Mouse (Mus musculus) B cell, adult 2 months (primary cell): ENCODE results near the gene Rab11fip4.

Experiments
- DNase-seq, 2 experiments: peaks; one replicate each; pipeline ENCODE4 v3.0.0; 2022

Gene Rab11fip4

GRCm38 (mm10) chr11:79614880-79615279 lies 23.9 kb downstream of the Rab11fip4 start:
- DNase-seq = no peak

- no peak for DNase-seq
These were observed 24.9 kb downstream of the Rab11fip4 start for GRCm38 (mm10) chr11:79615871-79616270.

GRCm38 (mm10) chr11:79617991-79618390 lies 27.0 kb downstream of the Rab11fip4 start:
- no peak for DNase-seq

- DNase-seq = peak; percentile 53 to 60
These were observed 32.0 kb downstream of the Rab11fip4 start for GRCm38 (mm10) chr11:79623029-79623428.

DNA sequence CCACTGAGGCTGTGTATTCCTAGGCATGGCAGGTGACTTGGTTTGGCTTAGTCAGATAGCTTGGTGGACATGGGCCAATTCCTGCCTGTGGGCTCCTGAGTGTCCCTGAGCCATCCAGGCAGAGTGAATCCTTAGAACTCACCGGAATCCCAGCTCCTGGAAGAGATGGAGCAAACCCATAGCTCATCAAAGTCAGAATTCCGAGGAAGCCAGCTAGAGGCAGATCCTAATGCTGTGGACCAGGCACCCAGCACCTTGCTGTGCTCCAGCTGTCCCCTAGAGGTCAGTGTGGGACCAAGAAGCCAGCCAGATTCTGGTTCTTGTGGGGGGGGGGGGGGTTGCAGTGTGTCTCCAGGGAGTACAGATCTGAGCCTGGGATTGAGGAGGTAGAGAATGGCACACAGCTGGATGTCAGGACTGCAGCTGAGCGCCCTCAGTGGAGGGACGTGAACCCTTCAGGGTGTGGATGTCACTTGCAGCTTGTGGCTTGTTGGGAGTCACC lies 33.8 kb downstream of the Rab11fip4 start:
- peak; percentile 69 to 75 for DNase-seq

GRCm38 (mm10) chr11:79628716-79629115 lies 37.7 kb downstream of the Rab11fip4 start:
- DNase-seq = no peak

DNA sequence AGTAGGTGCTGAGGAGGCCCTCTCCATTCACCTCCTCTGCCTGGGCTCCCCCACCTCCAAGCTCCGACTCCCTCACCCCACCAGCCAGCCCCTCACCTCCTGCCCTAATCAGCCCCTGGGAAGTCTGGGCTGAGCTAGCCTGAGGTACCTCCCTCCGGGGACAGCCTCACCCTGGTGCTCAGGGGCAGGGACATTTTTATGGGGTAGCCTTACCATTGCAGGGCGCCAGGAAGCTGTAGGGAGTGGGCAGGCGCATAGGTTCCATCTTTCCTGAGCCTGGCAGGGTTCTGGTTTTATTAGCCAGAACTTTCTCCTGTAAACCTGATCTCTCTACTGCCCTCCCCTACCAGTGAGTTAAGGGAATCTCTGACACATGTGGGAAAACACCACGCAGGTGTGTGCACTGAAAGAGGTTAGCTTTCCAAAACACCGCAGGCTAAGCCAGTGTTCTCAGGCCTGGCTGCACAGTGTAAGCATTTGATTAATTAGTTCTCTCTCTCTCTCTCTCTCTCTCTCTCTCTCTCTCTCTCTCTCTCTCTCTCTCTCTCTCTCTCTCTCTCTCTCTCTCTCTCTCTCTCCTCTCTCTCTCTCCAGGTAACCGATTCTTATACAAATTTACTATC lies 38.9 kb downstream of the Rab11fip4 start:
- DNase-seq = no peak

DNA sequence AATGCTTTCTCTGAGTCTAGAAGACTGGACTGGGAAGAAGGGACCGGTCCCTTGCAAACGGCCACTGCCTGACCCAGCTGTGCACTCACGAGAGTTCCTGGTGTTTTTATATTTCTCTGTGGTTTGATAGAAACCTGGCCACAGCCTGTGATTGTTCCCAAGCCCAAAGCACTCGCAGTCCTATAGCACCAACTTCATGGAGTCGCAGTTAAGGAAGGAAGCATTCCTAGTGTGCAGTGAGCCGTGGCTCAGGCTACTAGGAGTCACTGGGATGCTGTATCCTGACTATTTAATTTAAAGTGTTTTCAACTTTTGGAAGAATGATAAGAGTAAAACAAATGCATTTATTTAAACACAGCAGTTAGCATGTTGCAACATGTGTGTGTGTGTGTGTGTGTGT lies 39.5 kb downstream of the Rab11fip4 start:
- no peak for DNase-seq

DNA sequence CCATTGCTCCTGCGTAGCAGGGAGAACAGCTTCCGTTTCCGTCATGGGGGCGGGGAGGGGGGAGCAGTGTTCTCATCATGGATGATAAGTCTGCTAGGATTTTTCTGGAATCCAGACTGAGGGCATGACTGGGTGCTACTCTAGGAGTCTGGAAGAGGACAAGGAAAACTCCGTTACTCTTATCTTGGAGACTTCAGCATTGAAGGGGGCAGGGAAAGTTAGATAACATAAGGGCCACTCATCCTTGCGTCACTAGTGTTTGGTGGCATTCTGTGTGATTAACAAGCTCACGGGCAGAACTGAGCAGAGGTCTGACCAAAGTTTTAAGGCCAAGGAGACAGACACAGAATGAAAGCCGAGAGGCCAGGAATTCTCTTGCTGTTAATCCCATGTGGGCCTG lies 42.4 kb downstream of the Rab11fip4 start:
- DNase-seq = no peak

- DNase-seq = no peak
These were observed 44.8 kb downstream of the Rab11fip4 start for GRCm38 (mm10) chr11:79635661-79636449.

DNA sequence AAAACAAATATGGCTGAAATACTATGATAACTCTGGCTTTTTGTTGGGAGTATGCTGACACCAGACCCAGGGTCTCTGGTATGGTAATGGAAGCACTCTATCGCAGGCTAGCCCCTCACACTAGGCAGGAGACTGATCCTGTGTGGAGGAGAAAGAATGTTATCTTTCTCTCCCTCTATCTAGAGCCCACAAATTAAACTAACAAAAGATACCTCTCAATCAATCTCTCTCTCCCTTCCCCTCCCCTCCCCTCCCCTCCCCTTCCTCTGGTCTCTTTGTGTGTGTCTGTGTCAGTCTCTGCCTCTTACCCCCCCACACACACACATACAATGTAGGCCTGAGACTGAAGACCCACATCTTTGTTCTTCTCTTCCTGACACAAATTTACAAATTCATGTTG lies 45.5 kb downstream of the Rab11fip4 start:
- no peak for DNase-seq

DNA sequence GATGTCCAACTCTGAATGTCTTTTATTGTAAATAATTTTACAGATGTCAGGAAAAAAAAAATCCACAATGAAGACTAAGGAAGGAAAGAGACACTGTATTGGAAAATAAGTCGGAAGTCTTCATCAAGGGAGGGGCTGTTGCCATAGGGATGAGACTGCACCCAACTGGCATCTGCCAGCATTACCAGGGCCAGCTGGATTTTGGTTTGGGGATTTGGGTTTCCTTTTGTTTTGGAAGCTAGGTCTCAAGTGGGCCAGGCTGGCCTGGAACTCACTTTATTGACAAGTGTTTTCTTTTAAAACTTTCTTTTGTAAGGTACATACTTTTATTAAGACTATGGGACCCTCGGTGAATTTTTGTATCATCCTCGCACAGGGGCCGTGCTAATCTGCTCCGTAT lies 47.7 kb downstream of the Rab11fip4 start:
- DNase-seq = no peak

GRCm38 (mm10) chr11:79640940-79641733 lies 50.1 kb downstream of the Rab11fip4 start:
- peak in 1 of 2 experiments; percentile 16 for DNase-seq

DNA sequence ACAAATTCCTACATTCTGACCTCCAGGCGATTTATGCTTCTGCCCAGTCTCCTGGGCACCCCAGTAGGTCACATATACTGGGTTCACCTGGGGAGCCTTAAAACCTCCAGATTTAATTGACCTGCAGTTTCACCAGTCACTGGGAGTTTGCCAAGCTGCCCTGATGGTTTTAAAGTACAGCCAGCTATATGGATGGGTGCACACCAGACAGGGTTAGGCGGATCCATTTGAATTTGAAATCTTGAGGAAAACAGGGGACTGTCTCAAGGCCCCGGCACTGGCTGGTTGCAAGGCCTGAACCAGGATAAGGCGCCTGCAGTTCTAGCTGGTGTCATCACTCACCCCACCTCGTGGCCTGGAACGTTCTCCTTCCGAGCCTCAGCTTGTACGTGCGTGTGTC lies 52.7 kb downstream of the Rab11fip4 start:
- DNase-seq = no peak

DNA sequence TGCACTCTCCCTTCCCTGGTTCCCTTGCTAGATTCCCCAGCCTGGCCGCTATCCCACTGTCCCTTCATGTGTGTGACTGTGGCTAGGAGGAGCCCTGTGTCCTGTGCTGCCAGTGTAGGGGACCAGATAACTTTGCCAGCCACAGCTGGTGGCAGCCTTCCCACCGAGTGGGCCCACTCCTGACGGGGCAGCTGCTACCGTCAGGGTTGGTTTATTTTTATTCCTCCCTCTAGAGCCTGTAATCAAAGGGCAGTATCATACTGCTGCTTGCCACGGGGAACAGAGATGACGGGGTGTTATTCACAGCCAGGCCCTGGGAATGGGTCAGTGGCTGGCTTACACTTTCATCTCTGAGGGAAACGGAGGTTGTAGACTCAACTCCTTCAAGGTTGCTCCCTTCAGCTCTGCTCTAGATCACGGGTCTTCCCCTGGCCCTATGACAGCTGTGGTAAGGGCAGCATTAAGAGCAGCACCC lies 53.7 kb downstream of the Rab11fip4 start:
- no peak for DNase-seq

GRCm38 (mm10) chr11:79646026-79646425 lies 55.0 kb downstream of the Rab11fip4 start:
- DNase-seq = no peak

GRCm38 (mm10) chr11:79646467-79647070 lies 55.6 kb downstream of the Rab11fip4 start:
- DNase-seq = no peak

DNA sequence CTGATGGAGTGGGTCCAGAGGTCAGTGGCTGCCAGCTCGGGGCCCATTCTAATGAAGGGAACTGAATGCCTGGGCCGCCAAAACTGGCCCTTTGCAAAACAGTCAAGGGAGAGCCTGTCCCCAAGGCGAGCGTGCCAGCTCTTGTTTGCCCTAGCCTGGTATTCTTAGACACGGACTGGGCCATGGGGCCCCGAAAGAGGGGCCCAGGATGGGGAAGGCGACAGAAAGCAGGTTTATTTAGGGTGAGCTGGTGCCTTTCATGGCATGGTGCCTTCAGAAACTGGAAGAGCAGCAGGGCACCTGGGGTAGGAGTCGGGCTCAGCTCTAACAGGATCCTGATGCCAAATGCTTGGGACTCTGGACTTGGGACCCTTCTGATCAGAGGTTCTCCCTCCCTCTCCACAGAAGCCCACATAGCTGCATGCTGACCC lies 56.1 kb downstream of the Rab11fip4 start:
- DNase-seq = no peak

GRCm38 (mm10) chr11:79650359-79650835 lies 59.4 kb downstream of the Rab11fip4 start:
- no peak for DNase-seq

DNA sequence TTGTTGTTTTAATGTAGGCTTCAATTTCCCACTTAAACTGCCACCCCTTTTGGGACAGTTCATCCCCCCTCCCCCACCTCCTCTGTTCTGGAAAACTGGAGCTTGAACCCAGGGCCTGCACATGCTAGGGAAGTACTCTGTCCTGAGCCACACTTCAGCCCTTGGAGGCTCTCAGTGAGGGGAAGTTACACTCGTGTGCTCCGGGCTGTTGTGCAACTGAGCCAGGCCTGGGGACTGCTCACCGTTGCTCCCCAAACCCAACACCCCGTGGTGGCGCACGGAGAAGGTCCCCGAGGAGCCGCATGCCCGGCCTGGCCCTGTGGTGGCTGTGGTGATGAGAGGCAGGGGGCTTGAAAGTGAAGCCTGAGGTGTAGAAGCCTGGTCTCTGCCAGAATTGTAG lies 61.2 kb downstream of the Rab11fip4 start:
- no peak for DNase-seq

DNA sequence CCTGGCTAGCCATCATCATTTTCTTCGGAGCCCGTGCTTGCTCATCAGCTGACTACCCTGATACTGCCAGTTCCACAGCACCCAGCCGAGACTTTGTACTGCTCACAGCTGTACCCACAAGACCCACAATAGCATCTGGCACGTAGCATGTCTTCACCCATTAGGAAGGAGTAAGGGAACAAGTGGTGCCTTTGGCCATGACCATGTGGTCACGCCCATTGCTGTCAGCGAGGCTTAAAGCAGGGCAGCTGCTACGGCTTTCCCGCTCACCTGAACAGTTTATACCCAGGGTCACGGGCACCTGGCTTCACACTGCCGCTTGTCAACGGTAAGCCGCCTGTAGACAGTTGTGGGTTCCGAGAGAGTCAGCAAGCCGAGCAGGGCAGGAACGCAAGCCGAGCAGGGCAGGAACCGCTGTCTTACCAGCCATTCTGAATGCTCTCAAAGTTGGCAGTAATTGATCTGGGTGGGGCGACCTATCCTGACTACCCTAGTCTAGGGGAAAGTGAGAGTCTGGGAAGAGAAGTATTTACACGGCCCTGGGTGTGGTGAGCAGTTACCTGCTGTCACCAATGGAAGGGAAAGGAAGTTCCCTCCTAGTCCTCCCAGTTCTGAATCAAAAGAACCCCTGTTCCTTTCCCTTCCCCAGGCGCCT lies 62.0 kb downstream of the Rab11fip4 start:
- DNase-seq = no peak

DNA sequence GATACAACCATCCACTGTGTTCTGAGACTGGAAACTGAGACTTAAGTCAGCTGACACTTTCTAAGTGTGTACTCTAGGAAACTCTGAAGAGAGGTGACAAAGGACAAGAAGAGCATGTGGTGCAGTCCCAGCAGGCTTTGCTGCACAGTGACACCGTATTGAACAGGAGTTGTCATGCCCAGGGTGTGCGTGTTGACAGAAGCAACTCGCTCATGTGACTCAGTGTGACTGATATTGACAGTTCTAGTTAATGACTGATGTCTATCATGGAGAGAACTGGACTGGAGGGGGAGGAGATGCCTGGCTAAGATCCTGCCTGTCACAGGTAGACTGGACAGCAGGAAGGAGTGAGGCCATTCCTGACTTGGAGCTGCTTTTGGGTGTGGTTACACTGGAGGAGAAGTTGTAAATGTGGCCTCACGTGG lies 63.4 kb downstream of the Rab11fip4 start:
- DNase-seq = no peak
